Mouse (Mus musculus): Measurements from ENCODE around the gene Tmc3. TPM values are rescaled to one million over a fixed set of nuclear protein-coding genes. Genes with fewer than 3 reads are reported as not detected.

Tmc3 gene
- polyA plus RNA-seq, 1 experiment from 2014 or later = 0.63 TPM

- ATAC-seq (ENCODE audit: insufficient number of reproducible peaks, low FRiP score) = no peak
- no peak overlapping the region for H3K4me2 ChIP-seq
- H3K27ac ChIP-seq (ENCODE audit: poor library complexity, severe bottlenecking) = no peak overlapping the region
Measured at GRCm38 (mm10) chr7:83564635-83565291, 20.0 kb upstream of the Tmc3 start.

DNA sequence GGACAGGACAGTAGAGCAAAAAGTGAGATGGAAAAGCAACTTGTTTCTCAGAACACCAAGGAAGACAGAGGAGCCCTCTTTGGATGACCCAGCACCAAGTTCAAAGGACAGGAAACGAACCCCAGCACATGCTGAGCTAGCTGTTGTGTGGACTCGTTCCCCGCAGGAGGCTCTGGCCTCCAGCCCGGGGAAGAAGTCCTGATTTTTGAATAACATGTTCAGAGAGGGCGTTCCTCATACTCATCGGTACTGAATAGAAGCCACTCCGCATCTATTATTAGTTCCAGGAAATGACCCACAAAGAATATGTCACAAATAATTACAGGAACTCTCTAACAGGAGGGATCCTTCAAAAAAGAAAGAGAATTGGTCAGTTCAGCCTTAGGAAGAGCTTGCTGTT is 18.8 kb upstream of the Tmc3 start:
- Histone ChIP-seq H3K4me1 (replicated peaks) (0 out of 2 replicates have a peak, but pooled peaks cover 3% of the 10 kb centered on the region), H3K4me2 (no peak overlapping the region), H3K4me3 (no peak overlapping the region), H3K9me3 (replicated peaks) (no peaks in the 10 kb centered on the region), H3K9ac (no peak overlapping the region), H3K27ac (ENCODE audit: poor library complexity, severe bottlenecking) (no peak overlapping the region), H3K27me3 (replicated peaks) (no peaks in the 10 kb centered on the region), H3K36me3 (no peaks in the 10 kb centered on the region)
- WGBS = 43% methylated on average over 7 of the region's 7 CpGs
- ATAC-seq (ENCODE audit: insufficient number of reproducible peaks, low FRiP score) = no peak

More at GRCm38 (mm10) chr7:83564635-83565291, 20.0 kb upstream of the Tmc3 start:
- Histone ChIP-seq H3K4me3 (no peak overlapping the region), H3K9ac (no peak overlapping the region), H3K36me3 (no peaks in the 10 kb centered on the region), H3K27me3 (replicated peaks) (no peaks in the 10 kb centered on the region), H3K9me3 (replicated peaks) (no peaks in the 10 kb centered on the region), H3K4me1 (replicated peaks) (0 out of 2 replicates have a peak, but pooled peaks cover 3% of the 10 kb centered on the region)
- 57% methylated on average over 12 of the region's 12 CpGs for WGBS

DNA sequence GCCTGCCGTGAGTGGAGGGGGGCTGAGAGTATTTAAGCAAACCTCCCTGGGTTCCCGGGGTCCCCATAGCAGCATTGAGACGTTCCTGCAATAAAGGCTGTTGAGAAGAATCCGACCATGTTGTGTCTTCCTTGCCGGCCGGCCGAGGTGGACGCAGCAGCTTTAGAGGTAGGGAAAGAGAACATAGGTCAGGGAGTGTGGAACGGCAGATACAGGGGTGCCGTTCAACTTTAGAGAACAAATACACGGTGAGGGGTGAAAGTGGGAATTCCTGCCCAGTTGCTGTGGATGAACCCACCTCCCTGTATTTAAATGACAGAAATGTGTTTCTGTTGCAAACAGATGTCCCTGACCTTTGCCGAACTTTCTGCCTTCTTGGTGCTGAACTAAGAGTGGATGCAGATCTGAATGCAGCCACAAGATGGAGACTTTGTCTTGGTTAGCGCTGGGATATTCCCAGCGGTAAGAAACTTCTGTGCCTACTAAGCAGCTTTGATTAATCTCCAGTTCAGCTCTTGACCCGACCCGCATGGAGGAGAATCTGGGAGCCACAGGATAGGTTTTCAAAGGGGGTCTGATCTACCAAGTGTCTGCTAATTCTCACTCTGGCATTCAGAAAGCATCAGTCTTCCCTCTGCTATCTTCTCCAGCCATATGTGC is 16.8 kb upstream of the Tmc3 start:
- Histone ChIP-seq H3K9ac (no peak overlapping the region), H3K27me3 (replicated peaks) (no peaks in the 10 kb centered on the region), H3K4me3 (no peak overlapping the region), H3K36me3 (no peaks in the 10 kb centered on the region), H3K4me1 (replicated peaks) (0 out of 2 replicates have a peak, but pooled peaks cover 3% of the 10 kb centered on the region), H3K27ac (ENCODE audit: poor library complexity, severe bottlenecking) (no peak overlapping the region), H3K9me3 (replicated peaks) (no peaks in the 10 kb centered on the region), H3K4me2 (no peak overlapping the region)
- 49% methylated on average over 16 of the region's 16 CpGs for WGBS
- ATAC-seq (ENCODE audit: insufficient number of reproducible peaks, low FRiP score) = no peak

DNA sequence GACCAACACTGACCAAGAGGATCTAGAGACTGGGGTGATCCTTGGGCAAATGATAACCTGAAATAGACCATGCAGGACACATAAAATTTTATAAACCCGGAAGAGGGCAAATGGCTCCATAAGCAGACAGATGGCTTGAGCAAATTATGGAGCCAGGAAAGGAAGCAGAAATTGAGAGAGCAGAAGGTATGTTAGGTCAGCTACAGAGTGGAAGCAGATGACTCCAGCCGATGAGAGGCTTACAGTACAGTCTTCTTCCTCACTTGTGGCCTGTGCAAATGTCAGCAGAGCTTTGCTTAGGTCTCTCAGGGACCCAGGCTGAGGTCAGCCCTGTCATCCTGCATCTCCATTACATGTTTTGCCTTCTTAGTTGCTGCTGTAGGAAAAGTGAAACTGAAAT is 15.9 kb upstream of the Tmc3 start:
- no peak overlapping the region for H3K9ac ChIP-seq
- H3K4me3 ChIP-seq = no peak overlapping the region
- no peak overlapping the region for H3K4me2 ChIP-seq
- no peak overlapping the region for H3K27ac ChIP-seq (ENCODE audit: poor library complexity, severe bottlenecking)
- ATAC-seq (ENCODE audit: insufficient number of reproducible peaks, low FRiP score) = no peak
- 0 out of 2 replicates have a peak, but pooled peaks cover 3% of the 10 kb centered on the region for H3K4me1 ChIP-seq (replicated peaks)
- H3K36me3 ChIP-seq = no peaks in the 10 kb centered on the region
- 83% methylated on average over 2 of the region's 2 CpGs for WGBS
- no peaks in the 10 kb centered on the region for H3K27me3 ChIP-seq (replicated peaks)
- H3K9me3 ChIP-seq (replicated peaks) = no peaks in the 10 kb centered on the region

DNA sequence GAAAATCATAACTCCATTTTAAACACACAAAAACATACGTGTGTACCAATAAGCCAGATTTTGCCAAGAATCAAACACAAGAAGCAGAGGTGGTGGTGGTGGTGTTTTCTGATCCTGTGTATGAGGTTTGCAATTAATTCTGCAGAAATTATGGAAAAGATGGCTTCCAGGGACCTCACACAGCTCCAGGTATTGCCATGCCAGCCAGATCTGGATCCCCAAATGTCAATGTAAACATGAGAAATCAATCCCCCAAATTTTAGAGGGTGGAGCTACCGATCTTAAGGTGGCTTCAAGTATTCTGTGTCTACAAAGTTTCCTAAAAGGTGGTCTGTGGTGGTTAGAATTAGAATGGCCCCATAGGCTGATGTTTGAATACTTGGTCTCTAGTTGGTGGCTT is 15.3 kb upstream of the Tmc3 start:
- no peak overlapping the region for H3K4me2 ChIP-seq
- no peaks in the 10 kb centered on the region for H3K36me3 ChIP-seq
- 0 out of 2 replicates have a peak, but pooled peaks cover 3% of the 10 kb centered on the region for H3K4me1 ChIP-seq (replicated peaks)
- H3K27ac ChIP-seq (ENCODE audit: poor library complexity, severe bottlenecking) = no peak overlapping the region
- no peak overlapping the region for H3K9ac ChIP-seq
- H3K4me3 ChIP-seq = no peak overlapping the region
- no peaks in the 10 kb centered on the region for H3K27me3 ChIP-seq (replicated peaks)
- ATAC-seq (ENCODE audit: insufficient number of reproducible peaks, low FRiP score) = no peak
- H3K9me3 ChIP-seq (replicated peaks) = no peaks in the 10 kb centered on the region
- WGBS = 82% methylated on average over 2 of the region's 2 CpGs

DNA sequence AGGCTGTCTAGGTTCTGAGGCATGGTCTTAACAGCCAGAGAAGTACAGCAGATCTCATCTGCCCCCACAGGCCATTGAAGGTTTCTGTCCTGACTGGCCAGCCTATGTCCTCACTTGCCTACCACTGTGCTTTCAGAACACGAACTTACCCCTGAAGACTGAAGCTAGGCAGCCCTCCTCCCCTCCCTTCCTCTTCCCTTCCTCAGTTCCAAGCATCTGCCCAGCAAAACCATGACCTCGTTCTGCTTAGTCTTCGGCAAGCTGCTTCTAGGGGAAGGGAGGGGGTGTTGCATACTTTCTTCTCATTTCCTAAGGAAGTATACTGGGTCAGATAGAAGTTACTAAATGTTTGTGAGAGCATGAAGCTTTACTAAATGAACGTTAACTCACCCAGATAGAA is 13.7 kb upstream of the Tmc3 start:
- Histone ChIP-seq H3K4me3 (no peak overlapping the region), H3K27ac (ENCODE audit: poor library complexity, severe bottlenecking) (no peak overlapping the region), H3K9ac (no peak overlapping the region), H3K4me2 (no peak overlapping the region), H3K4me1 (replicated peaks) (no peaks in the 10 kb centered on the region), H3K27me3 (replicated peaks) (no peaks in the 10 kb centered on the region), H3K9me3 (replicated peaks) (no peaks in the 10 kb centered on the region), H3K36me3 (no peaks in the 10 kb centered on the region)
- no peak for ATAC-seq (ENCODE audit: insufficient number of reproducible peaks, low FRiP score)
- 36% methylated on average over 4 of the region's 4 CpGs for WGBS

GRCm38 (mm10) chr7:83571901-83572300 is 12.8 kb upstream of the Tmc3 start:
- WGBS = 68% methylated on average over 3 of the region's 3 CpGs
- no peak for ATAC-seq (ENCODE audit: insufficient number of reproducible peaks, low FRiP score)
- H3K9me3 ChIP-seq (replicated peaks) = no peaks in the 10 kb centered on the region

GRCm38 (mm10) chr7:83572451-83572850 is 12.3 kb upstream of the Tmc3 start:
- H3K27me3 ChIP-seq (replicated peaks) = no peaks in the 10 kb centered on the region
- no peak overlapping the region for H3K27ac ChIP-seq (ENCODE audit: poor library complexity, severe bottlenecking)
- ATAC-seq (ENCODE audit: insufficient number of reproducible peaks, low FRiP score) = no peak
- no peaks in the 10 kb centered on the region for H3K4me1 ChIP-seq (replicated peaks)
- no peak overlapping the region for H3K9ac ChIP-seq
- H3K4me3 ChIP-seq = no peak overlapping the region
- 67% methylated on average over 2 of the region's 2 CpGs for WGBS
- H3K9me3 ChIP-seq (replicated peaks) = no peaks in the 10 kb centered on the region
- H3K4me2 ChIP-seq = no peak overlapping the region
- no peaks in the 10 kb centered on the region for H3K36me3 ChIP-seq

More at GRCm38 (mm10) chr7:83571901-83572300, 12.8 kb upstream of the Tmc3 start:
- Histone ChIP-seq H3K36me3 (no peaks in the 10 kb centered on the region), H3K4me1 (replicated peaks) (no peaks in the 10 kb centered on the region), H3K27me3 (replicated peaks) (no peaks in the 10 kb centered on the region), H3K9ac (no peak overlapping the region), H3K27ac (ENCODE audit: poor library complexity, severe bottlenecking) (no peak overlapping the region), H3K4me3 (no peak overlapping the region), H3K4me2 (no peak overlapping the region)

DNA sequence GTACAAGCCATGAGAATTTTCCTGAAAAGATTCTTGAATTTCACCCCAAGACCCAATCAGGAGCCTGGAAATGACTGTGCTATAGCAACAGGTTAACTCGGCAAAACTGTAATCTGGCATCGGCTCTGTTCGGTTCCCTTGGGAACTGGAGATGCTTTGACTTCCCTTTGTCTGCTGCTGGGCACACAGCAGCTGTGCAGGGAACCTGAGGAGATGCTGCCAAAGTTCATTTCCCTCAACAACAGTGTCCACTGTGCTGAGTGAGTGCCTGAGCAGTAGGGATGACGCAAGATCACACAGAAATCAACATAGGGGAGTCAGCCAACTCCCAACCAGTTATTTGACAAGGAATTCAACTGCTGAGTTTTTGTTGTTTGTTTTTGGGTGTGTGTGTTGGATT is 3.8 kb upstream of the Tmc3 start:
- H3K36me3 ChIP-seq = no peaks in the 10 kb centered on the region
- H3K27ac ChIP-seq (ENCODE audit: poor library complexity, severe bottlenecking) = no peak overlapping the region
- no peak for ATAC-seq (ENCODE audit: insufficient number of reproducible peaks, low FRiP score)
- WGBS = 67% methylated on average over 4 of the region's 4 CpGs
- H3K4me3 ChIP-seq = no peak overlapping the region
- no peak overlapping the region for H3K9ac ChIP-seq
- peaks cover 10% of the 10 kb centered on the region for H3K4me1 ChIP-seq (replicated peaks)
- no peaks in the 10 kb centered on the region for H3K27me3 ChIP-seq (replicated peaks)
- H3K9me3 ChIP-seq (replicated peaks) = no peaks in the 10 kb centered on the region
- H3K4me2 ChIP-seq = no peak overlapping the region

GRCm38 (mm10) chr7:83594056-83594455 is 9.3 kb downstream of the Tmc3 start:
- ATAC-seq (ENCODE audit: insufficient number of reproducible peaks, low FRiP score) = no peak
- H3K9ac ChIP-seq = no peak overlapping the region
- H3K27me3 ChIP-seq (replicated peaks) = no peaks in the 10 kb centered on the region
- no peak overlapping the region for H3K4me3 ChIP-seq
- no peak overlapping the region for H3K4me2 ChIP-seq
- WGBS = 68% methylated on average over 3 of the region's 3 CpGs
- H3K27ac ChIP-seq (ENCODE audit: poor library complexity, severe bottlenecking) = no peak overlapping the region
- H3K9me3 ChIP-seq (replicated peaks) = no peaks in the 10 kb centered on the region
- peaks cover 2% of the 10 kb centered on the region; the same call in 1 of the 2 replicates for H3K4me1 ChIP-seq (replicated peaks)
- no peaks in the 10 kb centered on the region for H3K36me3 ChIP-seq

DNA sequence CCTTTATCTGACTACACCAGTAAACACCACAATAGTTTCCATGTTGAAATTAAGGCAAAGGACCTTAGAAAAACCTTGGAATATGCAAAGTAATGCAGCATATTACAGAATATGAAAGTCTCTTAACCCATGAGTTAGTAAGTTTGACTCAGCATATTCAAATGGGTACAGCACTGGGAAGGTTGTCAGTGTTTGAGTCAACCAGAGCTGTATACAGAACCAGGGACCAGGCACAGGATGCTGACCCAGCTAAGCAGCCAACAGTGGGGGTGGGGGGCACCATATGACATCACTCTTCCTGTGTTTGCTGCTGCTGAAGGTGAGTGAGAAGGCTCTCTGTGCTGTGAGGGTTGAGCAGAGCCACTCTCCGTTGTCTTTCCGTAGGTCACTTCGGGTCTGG is 12.3 kb downstream of the Tmc3 start:
- no peaks in the 10 kb centered on the region for H3K36me3 ChIP-seq
- peaks cover 5% of the 10 kb centered on the region; the same call in 1 of the 2 replicates for H3K4me1 ChIP-seq (replicated peaks)
- H3K27ac ChIP-seq (ENCODE audit: poor library complexity, severe bottlenecking) = no peak overlapping the region
- H3K9ac ChIP-seq = no peak overlapping the region
- H3K9me3 ChIP-seq (replicated peaks) = no peaks in the 10 kb centered on the region
- H3K27me3 ChIP-seq (replicated peaks) = no peaks in the 10 kb centered on the region
- ATAC-seq (ENCODE audit: insufficient number of reproducible peaks, low FRiP score) = no peak
- H3K4me2 ChIP-seq = no peak overlapping the region
- no peak overlapping the region for H3K4me3 ChIP-seq
- 84% methylated on average over 3 of the region's 3 CpGs for WGBS
